Mouse (Mus musculus) liver, embryonic 15.5 days (tissue): Measurements from ENCODE around the gene Zp2. TPM values are rescaled to one million over a fixed set of nuclear protein-coding genes. Genes with fewer than 3 reads are reported as not detected.

Experiments
- ATAC-seq: fragments of 200-750 bp; cut with Nextera tagmentation; 2 replicates; pipeline ENCODE4 v1.8.0; 2017; ENCODE audit warnings: moderate number of reproducible peaks, mild to moderate bottlenecking, moderate library complexity; ENCODE audit not compliant: insufficient read depth
- H3K27ac ChIP-seq: fragments of 300-500 bp; sonication (generic); replicated peaks from 2 replicates; pipeline ENCODE4 v1.5.1; 2015; ENCODE audit warnings: mild to moderate bottlenecking, inconsistent platforms
- H3K27me3 ChIP-seq: fragments of 300-500 bp; sonication (generic); 2 replicates; pipeline ENCODE4 v1.6.1; 2015; ENCODE audit warnings: mild to moderate bottlenecking, inconsistent platforms
- H3K36me3 ChIP-seq: fragments of 300-500 bp; sonication (generic); replicated peaks from 2 replicates; pipeline ENCODE4 v1.6.1; 2015; ENCODE audit warnings: moderate library complexity, mild to moderate bottlenecking, inconsistent platforms
- H3K4me1 ChIP-seq: fragments of 300-500 bp; sonication (generic); replicated peaks from 2 replicates; pipeline ENCODE4 v1.6.1; 2015; ENCODE audit warnings: inconsistent platforms
- H3K4me2 ChIP-seq: fragments of 300-500 bp; sonication (generic); 2 replicates; pipeline ENCODE4 v1.6.1; 2015; ENCODE audit warnings: moderate library complexity, mild to moderate bottlenecking, inconsistent platforms
- H3K4me3 ChIP-seq: fragments of 300-500 bp; sonication (generic); replicated peaks from 2 replicates; pipeline ENCODE4 v1.5.1; 2015; ENCODE audit warnings: mild to moderate bottlenecking, inconsistent platforms
- H3K9ac ChIP-seq: fragments of 300-500 bp; sonication (generic); 2 replicates; pipeline ENCODE4 v1.6.1; 2015; ENCODE audit warnings: moderate library complexity, mild to moderate bottlenecking, inconsistent platforms
- H3K9me3 ChIP-seq: fragments of 300-500 bp; sonication (generic); replicated peaks from 2 replicates; pipeline ENCODE4 v1.6.1; 2016; ENCODE audit warnings: inconsistent platforms
- WGBS: fragments of 180-500 bp; shearing (Covaris S2); methylation state at CpG from one replicate; pipeline ENCODE4 v1.1.7; 2015; ENCODE audit warnings: mixed read lengths; ENCODE audit not compliant: insufficient replicate concordance; 5-methylcytosine and 5-hydroxymethylcytosine counted together
- polyA plus RNA-seq: library from polyadenylated mRNA; unstranded; fragments of >200 nt; fragmentation: Nextera tagmentation; extraction: Ambion mirVana; gene quantifications from 2 replicates; pipeline ENCODE4 v1.2.1, GENCODE M21; 2015

The Zp2 gene
- polyA plus RNA-seq, 1 experiment from 2014 or later: not detected

DNA sequence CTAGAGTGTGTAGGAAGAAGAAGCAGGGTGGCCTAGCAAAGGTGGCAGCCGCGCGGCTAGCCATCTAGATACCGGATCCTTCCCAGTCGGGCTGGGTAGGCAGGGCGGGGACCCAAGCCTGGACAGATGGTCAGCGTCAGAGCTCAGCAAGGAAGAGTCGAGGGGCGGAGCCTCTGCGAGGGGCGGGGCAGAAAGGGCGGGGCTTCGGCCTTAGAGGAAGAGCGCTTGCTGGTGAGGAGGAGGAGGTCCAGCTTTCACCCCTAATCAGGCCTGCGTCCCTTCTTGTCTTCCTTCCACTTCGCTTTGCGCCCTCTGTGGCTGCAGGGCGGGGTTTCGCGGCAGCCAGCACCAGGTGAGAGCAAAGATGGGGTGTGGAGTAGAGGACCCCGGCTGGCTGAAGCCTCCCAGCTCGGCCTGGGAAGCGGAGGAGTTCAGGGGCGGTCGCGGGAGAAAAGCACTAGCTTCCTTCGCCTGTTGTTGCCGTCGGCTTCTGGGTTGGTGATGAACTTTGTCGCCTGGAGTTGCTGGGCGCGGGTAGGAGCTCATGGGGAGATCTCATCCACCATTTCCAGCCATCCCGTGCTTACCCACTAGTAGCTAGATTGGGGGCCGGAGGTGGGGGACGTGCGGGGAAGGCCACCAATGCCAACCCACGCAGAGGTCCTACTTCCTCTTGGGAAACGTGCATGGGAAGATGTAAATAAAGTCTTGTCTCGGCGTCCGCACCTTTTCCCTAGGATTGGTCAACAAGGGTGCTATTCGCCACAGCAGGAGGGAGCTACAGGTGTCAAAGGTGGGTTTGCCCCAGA is 42.7 kb downstream of the Zp2 start, which contains the start of gene Tmem159:
TSS of gene Tmem159 (plus strand) at position 190 of the 809 bp plus-strand sequence.
- WGBS: 1% methylated on average over 42 of the region's 42 CpGs
- Histone ChIP-seq H3K27me3 (peaks cover 18% of the 10 kb centered on the region), H3K9me3 (no peaks in the 10 kb centered on the region), H3K9ac (peak within 1 kb of the TSS; percentile 27; the same call in 1 of the 2 replicates), H3K27ac (no peak within 1 kb of the TSS), H3K36me3 (no peaks in the 10 kb centered on the region), H3K4me3 (peak within 1 kb of the TSS; percentile 57), H3K4me1 (peaks cover 14% of the 10 kb centered on the region), H3K4me2 (peak within 1 kb of the TSS; percentile 75)
- peak; percentile 83 for ATAC-seq

DNA sequence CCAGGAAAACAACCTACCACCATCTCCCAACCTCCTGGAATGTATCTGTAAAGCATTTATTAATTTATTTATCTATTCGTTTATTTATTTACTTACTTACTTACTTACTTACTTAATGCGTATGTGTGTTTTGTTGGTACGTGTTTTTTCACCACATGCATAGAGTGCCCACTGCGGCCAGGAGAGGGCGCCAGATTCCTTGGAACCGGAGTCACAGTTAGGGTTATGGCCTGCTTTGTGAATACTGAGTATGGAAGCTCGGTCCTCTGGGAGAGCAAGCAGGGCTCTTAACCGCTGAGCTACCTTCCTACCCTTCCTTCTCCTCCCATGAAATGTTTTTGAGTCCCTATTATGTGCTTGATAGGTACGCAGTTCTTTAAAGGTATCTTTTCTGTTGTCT is 46.7 kb downstream of the Zp2 start:
- Histone ChIP-seq H3K27ac (no peak overlapping the region), H3K9me3 (no peaks in the 10 kb centered on the region), H3K9ac (no peak overlapping the region), H3K27me3 (peaks cover 15% of the 10 kb centered on the region), H3K4me1 (peaks cover 14% of the 10 kb centered on the region), H3K4me3 (no peak overlapping the region), H3K4me2 (no peak overlapping the region), H3K36me3 (no peaks in the 10 kb centered on the region)
- WGBS: 18% methylated on average over 9 of the region's 9 CpGs
- no peak for ATAC-seq

DNA sequence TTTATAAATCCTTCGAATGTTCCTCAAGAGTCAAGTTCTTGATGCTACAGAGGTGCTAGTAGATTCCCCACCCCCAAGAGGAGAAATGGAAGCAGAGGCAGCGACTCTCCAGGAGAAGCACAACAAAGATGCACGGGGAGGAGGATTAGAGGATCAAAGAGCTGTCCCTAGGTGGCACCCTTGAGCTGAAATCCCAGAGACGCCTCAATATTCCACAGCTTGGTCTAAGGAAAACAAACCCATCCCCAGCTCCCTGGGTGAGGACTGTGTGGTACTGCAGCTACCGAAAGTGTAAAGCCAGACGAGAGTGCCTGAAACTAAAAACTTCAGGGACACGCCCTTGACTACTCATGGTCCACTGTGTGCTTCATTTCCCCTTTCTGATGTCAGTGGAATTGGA is 47.2 kb downstream of the Zp2 start:
- H3K36me3 ChIP-seq: no peaks in the 10 kb centered on the region
- peaks cover 10% of the 10 kb centered on the region for H3K27me3 ChIP-seq
- H3K4me3 ChIP-seq: no peak overlapping the region
- no peak for ATAC-seq
- H3K4me1 ChIP-seq: peaks cover 9% of the 10 kb centered on the region; the same call in 1 of the 2 replicates
- H3K27ac ChIP-seq: no peak overlapping the region
- no peak overlapping the region for H3K9ac ChIP-seq
- WGBS: 4% methylated on average over 7 of the region's 7 CpGs
- H3K4me2 ChIP-seq: no peak overlapping the region
- H3K9me3 ChIP-seq: no peaks in the 10 kb centered on the region

DNA sequence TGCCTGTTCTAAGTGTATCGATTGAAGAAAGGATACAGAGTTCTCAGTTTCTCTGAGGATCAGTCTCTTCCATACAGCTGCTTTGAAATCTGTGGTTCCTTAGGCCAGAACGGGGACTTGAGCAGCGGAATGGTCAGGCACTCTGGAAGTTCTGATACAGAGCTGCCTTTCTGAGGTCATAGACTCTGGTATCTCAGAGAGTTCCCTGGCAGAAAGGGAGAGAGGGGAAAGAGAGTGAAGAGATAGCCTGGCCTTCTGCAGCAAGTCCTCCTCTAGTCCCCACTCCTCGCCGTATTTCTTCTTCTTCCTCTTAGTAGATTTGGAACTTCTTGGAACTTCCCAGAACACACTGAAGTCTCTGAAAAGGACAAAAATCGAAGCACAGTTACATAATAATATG is 49.9 kb downstream of the Zp2 start, which contains the start of gene Dnah3:
TSS of gene Dnah3 (minus strand) at position 101 of the 400 bp plus-strand sequence.
- H3K27me3 ChIP-seq: no peaks in the 10 kb centered on the region
- H3K4me3 ChIP-seq: no peak within 1 kb of the TSS
- no peak within 1 kb of the TSS for H3K9ac ChIP-seq
- no peak within 1 kb of the TSS for H3K27ac ChIP-seq
- no peak within 1 kb of the TSS for H3K4me2 ChIP-seq
- 57% methylated on average over 6 of the region's 6 CpGs for WGBS
- no peaks in the 10 kb centered on the region for H3K9me3 ChIP-seq
- no peaks in the 10 kb centered on the region for H3K4me1 ChIP-seq
- no peak for ATAC-seq
- H3K36me3 ChIP-seq: no peaks in the 10 kb centered on the region

DNA sequence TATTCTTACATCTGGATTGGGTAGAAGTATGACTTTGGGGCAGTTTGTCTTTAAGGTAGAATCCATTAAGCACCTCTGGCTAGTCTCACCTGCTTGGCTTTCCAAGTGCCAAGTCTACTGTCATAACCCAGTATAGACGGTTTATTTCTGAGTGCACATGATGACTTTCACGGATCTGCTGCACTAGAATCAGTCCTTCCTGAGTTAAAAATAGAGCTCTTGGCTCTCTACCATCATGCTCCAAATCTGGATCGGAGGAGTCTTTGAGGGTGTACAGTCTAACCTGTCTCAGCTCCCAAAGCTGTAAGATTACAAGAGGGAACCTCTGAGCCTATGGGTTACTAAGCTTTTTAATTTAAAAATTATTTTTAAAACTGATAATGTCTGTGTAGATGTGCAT is 50.9 kb downstream of the Zp2 start:
- H3K36me3 ChIP-seq: no peaks in the 10 kb centered on the region
- no peak overlapping the region for H3K27ac ChIP-seq
- no peak for ATAC-seq
- no peak overlapping the region for H3K4me2 ChIP-seq
- no peak overlapping the region for H3K9ac ChIP-seq
- no peaks in the 10 kb centered on the region for H3K9me3 ChIP-seq
- 64% methylated on average over 3 of the region's 3 CpGs for WGBS
- no peaks in the 10 kb centered on the region for H3K4me1 ChIP-seq
- H3K27me3 ChIP-seq: no peaks in the 10 kb centered on the region
- no peak overlapping the region for H3K4me3 ChIP-seq

DNA sequence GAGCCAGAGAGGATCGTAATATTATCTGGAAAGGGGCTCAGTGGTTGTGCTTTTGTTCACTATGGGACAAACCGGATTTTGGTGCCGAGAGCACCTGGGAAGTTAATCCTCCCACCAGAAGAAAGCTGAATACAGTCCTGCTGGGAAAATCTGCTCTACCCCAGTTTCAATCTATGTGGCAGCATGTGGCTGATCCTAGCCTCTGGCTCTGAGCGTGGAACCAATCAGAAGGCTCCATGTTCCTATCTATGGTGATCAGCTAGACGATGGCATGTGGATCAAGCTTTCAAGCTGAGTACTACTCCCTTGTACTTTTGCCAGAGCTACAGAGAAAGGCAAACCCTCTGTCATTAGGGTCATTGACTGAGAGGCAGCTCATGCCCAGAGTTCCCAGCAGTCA is 52.1 kb downstream of the Zp2 start:
- Histone ChIP-seq H3K27me3 (no peaks in the 10 kb centered on the region), H3K4me2 (no peak overlapping the region), H3K4me1 (no peaks in the 10 kb centered on the region), H3K36me3 (no peaks in the 10 kb centered on the region), H3K9ac (no peak overlapping the region), H3K27ac (no peak overlapping the region), H3K9me3 (no peaks in the 10 kb centered on the region), H3K4me3 (no peak overlapping the region)
- ATAC-seq: no peak
- WGBS: 46% methylated on average over 5 of the region's 5 CpGs

DNA sequence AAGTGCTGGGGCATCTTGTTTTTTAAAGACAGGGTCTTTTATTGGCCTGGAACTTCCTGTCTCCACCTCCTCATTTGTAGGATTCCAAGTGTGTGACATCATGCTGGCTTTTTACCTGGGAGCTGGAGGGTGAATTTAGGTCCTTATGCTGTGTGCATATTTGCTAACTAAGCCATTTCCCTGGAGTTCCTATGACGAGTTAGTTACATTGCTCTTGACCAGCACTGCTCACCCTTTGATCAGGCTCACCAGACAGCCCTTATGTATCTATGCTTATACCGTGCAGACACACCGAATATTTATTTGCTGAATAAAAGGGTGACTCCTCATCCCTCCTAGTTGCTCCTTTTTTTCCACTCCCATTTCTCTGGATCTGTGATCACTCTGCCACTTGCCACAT is 64.9 kb downstream of the Zp2 start:
- ATAC-seq: no peak
- H3K27me3 ChIP-seq: no peaks in the 10 kb centered on the region
- 49% methylated on average over 3 of the region's 3 CpGs for WGBS

More for the DNA sequence above, 64.9 kb downstream of the Zp2 start:
- Histone ChIP-seq H3K9ac (no peak overlapping the region), H3K4me2 (no peak overlapping the region), H3K9me3 (no peaks in the 10 kb centered on the region), H3K4me1 (no peaks in the 10 kb centered on the region), H3K4me3 (no peak overlapping the region), H3K27ac (no peak overlapping the region), H3K36me3 (no peaks in the 10 kb centered on the region)

Other genes starting within 250 kb of the Zp2 start
- 2.4 and 3.0 TPM in 2 replicates for gene Lyrm1, start 249.4 kb downstream of the Zp2 start, polyA plus RNA-seq
- 1.6 and 2.1 TPM in 2 replicates for gene Dcun1d3, start 249.0 kb downstream of the Zp2 start, polyA plus RNA-seq
- gene Dnah3, start 50.0 kb downstream of the Zp2 start, polyA plus RNA-seq: not detected in 2 replicates
- gene Tmem159, start 42.9 kb downstream of the Zp2 start, polyA plus RNA-seq: 2.2 and 2.4 TPM in 2 replicates
- gene Anks4b, start 28.6 kb upstream of the Zp2 start, polyA plus RNA-seq: 1.7 and 1.9 TPM in 2 replicates
- gene Crym, start 56.8 kb upstream of the Zp2 start, polyA plus RNA-seq: 0.51 and 0.68 TPM in 2 replicates
- not detected in 2 replicates for gene Abca14, start 58.7 kb upstream of the Zp2 start, polyA plus RNA-seq
- not detected in 2 replicates for gene Abca15, start 183.4 kb upstream of the Zp2 start, polyA plus RNA-seq